Mouse (Mus musculus): ENCODE data around the gene Smim11. TPM values are rescaled to one million over a fixed set of nuclear protein-coding genes. Genes with fewer than 3 reads are reported as not detected.

The Smim11 gene
- polyA plus RNA-seq, 1 experiment from 2014 or later = 126 TPM

DNA sequence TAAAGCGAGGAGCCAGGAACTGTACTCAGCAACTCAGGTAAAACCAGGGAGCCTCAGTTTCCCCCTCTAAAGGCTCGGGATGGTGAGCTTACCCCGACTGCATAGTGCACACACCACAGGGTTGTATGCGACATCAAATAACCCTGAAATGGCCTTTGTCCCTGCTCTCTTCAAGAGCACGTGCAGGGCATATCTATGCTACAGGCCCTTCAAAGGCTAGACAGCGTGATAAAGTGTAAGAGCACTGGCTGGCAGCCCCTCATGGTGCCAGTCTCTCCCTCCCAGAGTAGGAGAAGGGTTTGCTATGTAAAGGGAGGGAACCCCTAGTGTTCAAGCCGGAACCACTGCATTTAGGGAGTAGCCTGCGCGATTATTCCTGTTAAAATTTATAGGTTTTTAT is 55.9 kb downstream of the Smim11 start:
- H3K9me3 ChIP-seq (replicated peaks) = no peaks in the 10 kb centered on the region
- no peak for DNase-seq (ENCODE audit: low spot score)
- 0 out of 2 replicates have a peak overlapping the region, but pooled peaks have one; percentile 23 for H3K27ac ChIP-seq (replicated peaks)
- peaks cover 45% of the 10 kb centered on the region for H3K27me3 ChIP-seq (ENCODE audit: low read depth, poor library complexity, severe bottlenecking)
- no peak overlapping the region for H3K4me3 ChIP-seq
- H3K4me1 ChIP-seq = peaks cover 28% of the 10 kb centered on the region
- 71% methylated on average over 9 of the region's 9 CpGs for WGBS
- no peaks in the 10 kb centered on the region for H3K36me3 ChIP-seq

DNA sequence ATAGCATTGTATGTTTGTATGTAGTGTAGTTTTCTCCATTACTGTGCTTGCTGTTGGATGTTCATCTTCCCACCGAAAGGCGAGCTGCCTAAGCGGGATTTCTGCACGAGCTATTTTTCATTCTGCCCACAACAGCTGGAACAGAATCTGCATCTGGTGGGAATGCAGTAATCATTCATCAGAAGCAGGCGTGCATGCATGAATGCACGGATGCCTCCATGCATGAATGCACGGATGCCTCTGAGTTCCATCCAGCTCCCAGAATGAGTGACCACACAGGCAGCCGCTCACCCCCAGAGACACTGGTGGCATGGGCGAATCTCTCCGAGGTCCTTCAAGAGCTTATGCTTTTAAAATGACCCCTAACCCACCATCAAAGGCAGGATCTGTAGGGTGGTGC is 56.5 kb downstream of the Smim11 start:
- Histone ChIP-seq H3K27me3 (ENCODE audit: low read depth, poor library complexity, severe bottlenecking) (peaks cover 45% of the 10 kb centered on the region), H3K36me3 (no peaks in the 10 kb centered on the region), H3K4me3 (no peak overlapping the region), H3K9me3 (replicated peaks) (no peaks in the 10 kb centered on the region), H3K27ac (replicated peaks) (0 out of 2 replicates have a peak overlapping the region, but pooled peaks have one; percentile 28), H3K4me1 (peaks cover 28% of the 10 kb centered on the region)
- 35% methylated on average over 10 of the region's 10 CpGs for WGBS
- no peak for DNase-seq (ENCODE audit: low spot score)

DNA sequence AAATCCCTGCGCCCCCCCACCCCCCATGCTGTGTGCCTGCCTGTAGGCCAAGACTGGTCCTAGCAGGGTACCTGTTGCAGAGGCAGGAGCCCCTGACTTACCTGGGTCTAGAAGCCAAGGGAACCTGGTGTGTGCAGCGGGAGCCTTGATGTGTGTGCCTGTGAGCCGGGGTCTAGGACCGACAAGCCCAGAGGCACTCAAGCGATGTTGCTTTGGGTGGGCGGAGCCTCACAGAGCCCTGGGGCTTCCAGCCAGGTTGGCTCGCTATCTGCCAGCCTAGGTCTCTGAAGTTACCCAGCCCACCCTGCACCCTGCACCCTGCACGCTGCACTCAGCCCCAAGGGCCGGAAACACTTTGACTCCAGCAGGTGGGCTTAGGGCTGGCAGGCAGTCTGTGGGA is 57.6 kb downstream of the Smim11 start:
- no peaks in the 10 kb centered on the region for H3K36me3 ChIP-seq

DNA sequence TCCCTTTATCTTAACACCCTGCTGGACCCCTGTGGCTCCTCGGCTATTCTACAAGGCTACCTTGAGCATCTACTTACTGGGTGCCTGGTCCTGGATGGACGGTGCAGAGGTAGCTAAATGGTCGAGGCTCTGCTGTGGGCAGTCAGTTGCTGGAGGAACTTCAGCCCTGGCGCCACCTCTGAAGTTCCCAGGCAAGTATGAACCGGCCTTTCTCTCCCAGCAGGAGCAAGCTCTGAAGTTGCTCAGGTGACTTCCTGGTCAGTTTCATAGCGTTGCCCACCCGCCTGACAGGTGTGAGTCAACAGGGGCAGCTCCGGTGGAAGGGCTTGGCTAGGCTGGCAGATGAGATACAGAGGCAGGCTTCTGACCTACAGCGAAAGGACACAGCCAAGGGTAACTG is 58.1 kb downstream of the Smim11 start, which contains the start of gene Kcne1:
Gene Kcne1, minus strand, starts transcription at position 240 of the 400 bp plus-strand sequence.
- peaks cover 45% of the 10 kb centered on the region for H3K27me3 ChIP-seq (ENCODE audit: low read depth, poor library complexity, severe bottlenecking)
- H3K4me1 ChIP-seq = peaks cover 28% of the 10 kb centered on the region
- no peak within 1 kb of the TSS for H3K4me3 ChIP-seq
- 66% methylated on average over 9 of the region's 9 CpGs for WGBS
- DNase-seq (ENCODE audit: low spot score) = no peak
- H3K9me3 ChIP-seq (replicated peaks) = no peaks in the 10 kb centered on the region
- H3K27ac ChIP-seq (replicated peaks) = no peak within 1 kb of the TSS
- H3K36me3 ChIP-seq = no peaks in the 10 kb centered on the region

More for the DNA sequence above, 57.6 kb downstream of the Smim11 start:
- Histone ChIP-seq H3K27me3 (ENCODE audit: low read depth, poor library complexity, severe bottlenecking) (peaks cover 45% of the 10 kb centered on the region), H3K4me1 (peaks cover 28% of the 10 kb centered on the region), H3K9me3 (replicated peaks) (no peaks in the 10 kb centered on the region), H3K27ac (replicated peaks) (no peak overlapping the region), H3K4me3 (no peak overlapping the region)
- WGBS = 23% methylated on average over 9 of the region's 9 CpGs
- DNase-seq (ENCODE audit: low spot score) = no peak

DNA sequence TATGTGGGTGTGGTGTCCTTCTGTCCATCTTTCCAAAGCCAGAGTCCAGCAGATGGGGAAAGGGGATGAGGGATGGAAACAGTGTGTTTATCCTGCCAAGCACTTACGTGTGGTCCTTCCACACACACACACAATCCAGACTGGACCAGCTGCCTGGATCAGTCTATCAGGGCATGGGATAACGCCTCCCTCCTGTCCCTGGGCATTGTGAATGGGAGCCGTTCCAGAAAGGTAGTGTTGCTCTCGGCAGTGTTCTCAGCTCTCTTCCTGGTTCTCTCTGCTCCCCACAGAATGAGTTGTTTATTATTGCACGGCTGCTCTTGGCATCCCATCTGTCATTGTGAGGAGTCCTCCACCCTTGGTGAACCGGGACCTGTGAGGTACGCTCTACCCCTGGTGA is 59.6 kb downstream of the Smim11 start:
- Histone ChIP-seq H3K9me3 (replicated peaks) (no peaks in the 10 kb centered on the region), H3K36me3 (no peaks in the 10 kb centered on the region), H3K27ac (replicated peaks) (no peak overlapping the region), H3K4me1 (peaks cover 33% of the 10 kb centered on the region), H3K4me3 (no peak overlapping the region), H3K27me3 (ENCODE audit: low read depth, poor library complexity, severe bottlenecking) (peaks cover 37% of the 10 kb centered on the region)
- WGBS = 93% methylated on average over 7 of the region's 7 CpGs
- DNase-seq (ENCODE audit: low spot score) = no peak

Other genes starting within 250 kb of the Smim11 start
- 123 and 133 TPM in 2 replicates for gene Mrps6, start 243.0 kb upstream of the Smim11 start, polyA plus RNA-seq (2016; fragmentation: Nextera tagmentation; extraction: Ambion mirVana)
- gene Gm49711, start 243.0 kb upstream of the Smim11 start, polyA plus RNA-seq (2016; fragmentation: Nextera tagmentation; extraction: Ambion mirVana) = 0.11 TPM in 1 of 2 replicates, not detected in the other
- gene Slc5a3, start 243.0 kb upstream of the Smim11 start, polyA plus RNA-seq (2016; fragmentation: Nextera tagmentation; extraction: Ambion mirVana) = 10.0 and 10.5 TPM in 2 replicates
- gene Kcne2, start 8.9 kb upstream of the Smim11 start, polyA plus RNA-seq (2016; fragmentation: Nextera tagmentation; extraction: Ambion mirVana) = 0.23 and 0.29 TPM in 2 replicates
- 0.07 TPM in 1 of 2 replicates, not detected in the other for gene Fam243, start 20.2 kb downstream of the Smim11 start, polyA plus RNA-seq (2016; fragmentation: Nextera tagmentation; extraction: Ambion mirVana)
- 0.41 and 0.55 TPM in 2 replicates for gene Kcne1, start 58.2 kb downstream of the Smim11 start, polyA plus RNA-seq (2016; fragmentation: Nextera tagmentation; extraction: Ambion mirVana)
- 38.8 and 40.6 TPM in 2 replicates for gene Rcan1, start 169.6 kb downstream of the Smim11 start, polyA plus RNA-seq (2016; fragmentation: Nextera tagmentation; extraction: Ambion mirVana)
- gene Clic6, start 184.4 kb downstream of the Smim11 start, polyA plus RNA-seq (2016; fragmentation: Nextera tagmentation; extraction: Ambion mirVana) = 1.5 and 2.1 TPM in 2 replicates

Measured in midbrain, embryonic 10.5 days (tissue).